Mouse (Mus musculus) myocyte (in vitro differentiated cells): ENCODE results near the gene Sapcd2.

Source experiments
- CEBPB ChIP-seq: IDR thresholded peaks from 2 replicates; pipeline ENCODE4 v1.6.1; 2011; ENCODE audit warnings: mild to moderate bottlenecking, moderate library complexity; ENCODE audit not compliant: poor library complexity, insufficient read depth, severe bottlenecking
- MAX ChIP-seq: IDR thresholded peaks from one replicate; pipeline ENCODE4 v1.6.1; 2011; ENCODE audit warnings: low read depth, mild to moderate bottlenecking, control low read depth
- MYOD1 ChIP-seq, 3 experiments: IDR thresholded peaks; one replicate each; pipeline ENCODE4 v1.6.1; 2011; ENCODE audit warnings: control low read depth in 2 of 3, low read depth in 2 of 3, mild to moderate bottlenecking in 2 of 3, moderate library complexity in 1 of 3; ENCODE audit not compliant: insufficient read length in 2 of 3, control insufficient read depth in 1 of 3
- MYOG ChIP-seq, 3 experiments: IDR thresholded peaks; one replicate each; pipeline ENCODE4 v1.6.1; 2011; ENCODE audit warnings: control low read depth in 2 of 3, low read depth in 2 of 3, mild to moderate bottlenecking in 2 of 3; ENCODE audit not compliant: insufficient read length in 2 of 3, control insufficient read depth in 1 of 3, insufficient read depth in 1 of 3
- POLR2A ChIP-seq: IDR thresholded peaks from one replicate; pipeline ENCODE4 v1.6.1; 2011; ENCODE audit warnings: low read depth, mild to moderate bottlenecking, control low read depth, moderate library complexity; ENCODE audit not compliant: insufficient read length
- POLR2AphosphoS2 ChIP-seq: IDR thresholded peaks from one replicate; pipeline ENCODE4 v1.6.1; 2011; ENCODE audit warnings: low read depth, control low read depth; ENCODE audit not compliant: insufficient read length
- REST ChIP-seq: IDR thresholded peaks from one replicate; pipeline ENCODE4 v1.6.1; 2011; ENCODE audit warnings: mild to moderate bottlenecking, control low read depth, moderate library complexity; ENCODE audit not compliant: insufficient read depth, insufficient read length
- TCF12 ChIP-seq: IDR thresholded peaks from one replicate; pipeline ENCODE4 v1.6.1; 2011; ENCODE audit warnings: mild to moderate bottlenecking, control low read depth; ENCODE audit not compliant: poor library complexity, insufficient read depth, severe bottlenecking
- TCF3 ChIP-seq: IDR thresholded peaks from one replicate; pipeline ENCODE4 v1.6.1; 2011; ENCODE audit warnings: low read depth, control low read depth; ENCODE audit not compliant: insufficient read length
- USF1 ChIP-seq: IDR thresholded peaks from one replicate; pipeline ENCODE4 v1.6.1; 2011; ENCODE audit warnings: low read depth, mild to moderate bottlenecking, control low read depth, moderate library complexity

DNA sequence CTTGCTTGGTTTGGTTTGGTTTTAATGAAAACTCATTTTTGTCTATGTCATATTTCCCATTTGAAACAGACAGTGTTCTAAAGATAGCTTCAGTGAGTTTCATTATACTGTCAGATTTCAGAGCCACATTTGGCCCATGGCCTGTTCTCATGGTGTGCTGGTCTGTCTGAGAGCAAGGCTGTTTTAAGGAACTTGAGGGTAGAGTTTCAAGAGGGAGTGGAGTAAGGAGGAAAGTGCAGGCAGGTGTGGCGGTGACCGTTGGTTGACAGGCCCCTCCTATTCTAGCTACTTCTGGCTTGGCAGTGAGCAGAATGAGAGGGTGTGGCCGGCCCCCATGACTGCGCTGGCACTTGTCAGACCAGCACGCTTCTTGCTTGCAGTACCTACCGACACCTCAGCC, 33.8 kb upstream of the Sapcd2 start:
- TF ChIP-seq TCF12: no peak
- no peak for TF ChIP-seq POLR2A
- no peak for TF ChIP-seq MAX
- no peak for TF ChIP-seq CEBPB
- no peak for TF ChIP-seq MYOG (IDR thresholded peaks at IDR 0.05; ENCODE audit: control insufficient read depth in 1 of 3, insufficient read depth in 1 of 3, insufficient read length in 2 of 3, low read depth in 2 of 3)
- no peak for TF ChIP-seq MYOD1 (IDR thresholded peaks at IDR 0.05; ENCODE audit: control insufficient read depth in 1 of 3, insufficient read length in 2 of 3, low read depth in 2 of 3)
- no peak for TF ChIP-seq REST
- no peak for TF ChIP-seq USF1
- no peak for TF ChIP-seq POLR2AphosphoS2
- no peak for TF ChIP-seq TCF3
